Mouse (Mus musculus): ENCODE data around the gene Eva1b.
A peak's percentile ranks its signal among the peaks of the same experiment; 100 is the strongest.

Eva1b gene

DNA sequence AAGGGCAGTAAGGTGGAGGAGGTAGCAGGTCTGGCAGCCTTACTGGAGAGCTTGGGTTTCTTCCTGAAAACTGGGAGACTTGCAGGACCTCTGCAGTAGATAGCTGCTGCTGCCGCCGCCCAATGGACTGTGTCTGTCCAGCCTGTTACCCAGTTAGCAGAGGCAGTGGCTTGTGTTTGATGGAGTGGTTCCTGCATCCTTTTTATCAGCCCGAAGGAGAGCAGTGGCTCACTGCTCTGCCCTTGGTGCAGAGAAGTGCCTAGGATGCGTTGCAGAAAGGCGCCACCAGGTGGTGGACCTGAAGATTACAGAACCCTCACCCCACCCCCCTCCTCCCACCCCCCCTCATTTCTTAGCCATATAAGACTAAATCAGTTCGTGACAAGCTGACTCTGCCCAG is 33.6 kb upstream of the Eva1b start:
- DNase-seq (ENCODE audit: low read depth, low spot score), result peak; percentile 82
- Histone ChIP-seq H3K36me3 (ENCODE audit: control insufficient read depth, insufficient read depth, low read length, poor library complexity, severe bottlenecking) (no peaks in the 10 kb centered on the region), H3K27me3 (ENCODE audit: control insufficient read depth, insufficient read depth, low read length, poor library complexity, severe bottlenecking) (no peaks in the 10 kb centered on the region)

DNA sequence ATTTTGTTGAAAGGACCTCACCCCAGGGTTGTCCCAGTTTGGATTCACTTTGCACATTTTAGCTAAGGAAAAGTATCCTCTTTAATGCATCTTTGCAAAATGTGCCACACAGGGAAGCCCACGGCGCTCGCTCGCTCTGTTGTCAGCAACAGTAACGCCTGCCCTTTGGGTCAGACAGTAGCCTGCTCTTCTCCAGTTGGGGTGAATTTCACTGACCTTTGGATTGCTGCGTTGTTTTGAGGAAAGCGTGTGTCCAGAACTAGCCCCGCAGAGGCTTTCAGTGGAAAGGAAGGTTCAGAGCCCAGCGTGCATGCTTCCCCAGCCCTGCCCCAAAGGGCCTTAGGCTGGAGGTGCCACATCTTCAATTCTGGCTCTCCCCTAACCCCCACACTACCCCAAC is 32.1 kb upstream of the Eva1b start:
- Histone ChIP-seq H3K27me3 (ENCODE audit: control insufficient read depth, insufficient read depth, low read length, poor library complexity, severe bottlenecking) (no peaks in the 10 kb centered on the region), H3K36me3 (ENCODE audit: control insufficient read depth, insufficient read depth, low read length, poor library complexity, severe bottlenecking) (no peaks in the 10 kb centered on the region)
- DNase-seq (ENCODE audit: low read depth, low spot score), result no peak

GRCm38 (mm10) chr4:126115871-126116521 is 31.5 kb upstream of the Eva1b start:
- no peaks in the 10 kb centered on the region for H3K36me3 ChIP-seq (ENCODE audit: control insufficient read depth, insufficient read depth, low read length, poor library complexity, severe bottlenecking)
- no peaks in the 10 kb centered on the region for H3K27me3 ChIP-seq (ENCODE audit: control insufficient read depth, insufficient read depth, low read length, poor library complexity, severe bottlenecking)
- no peak for DNase-seq (ENCODE audit: low read depth, low spot score)

GRCm38 (mm10) chr4:126117116-126117515 is 30.4 kb upstream of the Eva1b start:
- H3K36me3 ChIP-seq (ENCODE audit: control insufficient read depth, insufficient read depth, low read length, poor library complexity, severe bottlenecking), result no peaks in the 10 kb centered on the region
- no peaks in the 10 kb centered on the region for H3K27me3 ChIP-seq (ENCODE audit: control insufficient read depth, insufficient read depth, low read length, poor library complexity, severe bottlenecking)
- no peak for DNase-seq (ENCODE audit: low read depth, low spot score)

- Histone ChIP-seq H3K27me3 (ENCODE audit: control insufficient read depth, insufficient read depth, low read length, poor library complexity, severe bottlenecking) (no peaks in the 10 kb centered on the region), H3K36me3 (ENCODE audit: control insufficient read depth, insufficient read depth, low read length, poor library complexity, severe bottlenecking) (no peaks in the 10 kb centered on the region)
- DNase-seq (ENCODE audit: low read depth, low spot score), result no peak
These were observed 28.9 kb upstream of the Eva1b start for GRCm38 (mm10) chr4:126118651-126119050.

DNA sequence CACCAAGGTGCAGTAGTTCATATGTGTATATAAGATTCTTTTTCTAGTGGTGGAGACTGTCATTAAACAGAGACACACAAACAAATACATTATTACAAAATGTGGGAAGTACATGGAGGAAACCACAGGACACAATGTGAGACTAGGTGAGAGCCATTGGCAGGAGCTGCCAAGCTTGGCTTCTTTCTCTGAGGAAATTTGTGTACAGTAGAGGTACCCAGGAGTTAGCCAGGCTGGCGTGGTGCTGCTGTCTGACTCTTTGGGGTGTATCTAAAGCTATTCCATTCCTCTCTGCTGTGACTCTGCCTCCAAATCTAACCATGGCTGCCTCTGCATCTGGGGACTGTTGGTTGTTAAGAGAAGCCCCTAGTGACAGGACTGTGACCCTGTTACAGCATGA is 28.5 kb upstream of the Eva1b start:
- DNase-seq (ENCODE audit: low read depth, low spot score), result no peak
- Histone ChIP-seq H3K36me3 (ENCODE audit: control insufficient read depth, insufficient read depth, low read length, poor library complexity, severe bottlenecking) (no peaks in the 10 kb centered on the region), H3K27me3 (ENCODE audit: control insufficient read depth, insufficient read depth, low read length, poor library complexity, severe bottlenecking) (no peaks in the 10 kb centered on the region)

DNA sequence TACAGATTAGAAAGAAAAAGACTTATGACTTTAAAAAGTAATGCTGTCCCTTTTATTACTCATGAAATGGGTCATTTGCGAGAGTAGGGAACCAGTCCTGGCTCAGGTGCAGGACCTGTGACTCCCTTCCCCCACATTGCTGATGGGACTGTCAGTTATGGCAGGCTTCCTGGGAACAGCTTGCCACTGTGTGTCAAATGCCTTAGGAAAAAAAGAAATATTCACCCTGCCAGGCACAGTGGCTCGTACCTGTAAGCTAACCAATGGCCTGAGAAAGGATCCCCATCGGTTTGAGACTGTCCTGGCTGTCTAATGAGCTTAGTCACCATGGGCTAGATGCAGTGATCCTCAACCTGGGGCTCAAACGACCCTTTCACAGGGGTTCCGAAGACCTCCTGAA is 27.5 kb upstream of the Eva1b start:
- Histone ChIP-seq H3K27me3 (ENCODE audit: control insufficient read depth, insufficient read depth, low read length, poor library complexity, severe bottlenecking) (no peaks in the 10 kb centered on the region), H3K36me3 (ENCODE audit: control insufficient read depth, insufficient read depth, low read length, poor library complexity, severe bottlenecking) (no peaks in the 10 kb centered on the region)
- DNase-seq (ENCODE audit: low read depth, low spot score), result no peak

- Histone ChIP-seq H3K36me3 (ENCODE audit: control insufficient read depth, insufficient read depth, low read length, poor library complexity, severe bottlenecking) (no peaks in the 10 kb centered on the region), H3K27me3 (ENCODE audit: control insufficient read depth, insufficient read depth, low read length, poor library complexity, severe bottlenecking) (no peaks in the 10 kb centered on the region)
- no peak for DNase-seq (ENCODE audit: low read depth, low spot score)
These were observed 27.0 kb upstream of the Eva1b start for GRCm38 (mm10) chr4:126120506-126120905.

- DNase-seq (ENCODE audit: low read depth, low spot score), result no peak
- Histone ChIP-seq H3K27me3 (ENCODE audit: control insufficient read depth, insufficient read depth, low read length, poor library complexity, severe bottlenecking) (no peaks in the 10 kb centered on the region), H3K36me3 (ENCODE audit: control insufficient read depth, insufficient read depth, low read length, poor library complexity, severe bottlenecking) (no peaks in the 10 kb centered on the region)
These were observed 24.1 kb upstream of the Eva1b start for GRCm38 (mm10) chr4:126123309-126124040.

GRCm38 (mm10) chr4:126130502-126130901 is 17.0 kb upstream of the Eva1b start:
- DNase-seq (ENCODE audit: low read depth, low spot score), result no peak
- Histone ChIP-seq H3K36me3 (ENCODE audit: control insufficient read depth, insufficient read depth, low read length, poor library complexity, severe bottlenecking) (peaks cover 9% of the 10 kb centered on the region), H3K27me3 (ENCODE audit: control insufficient read depth, insufficient read depth, low read length, poor library complexity, severe bottlenecking) (no peaks in the 10 kb centered on the region)

DNA sequence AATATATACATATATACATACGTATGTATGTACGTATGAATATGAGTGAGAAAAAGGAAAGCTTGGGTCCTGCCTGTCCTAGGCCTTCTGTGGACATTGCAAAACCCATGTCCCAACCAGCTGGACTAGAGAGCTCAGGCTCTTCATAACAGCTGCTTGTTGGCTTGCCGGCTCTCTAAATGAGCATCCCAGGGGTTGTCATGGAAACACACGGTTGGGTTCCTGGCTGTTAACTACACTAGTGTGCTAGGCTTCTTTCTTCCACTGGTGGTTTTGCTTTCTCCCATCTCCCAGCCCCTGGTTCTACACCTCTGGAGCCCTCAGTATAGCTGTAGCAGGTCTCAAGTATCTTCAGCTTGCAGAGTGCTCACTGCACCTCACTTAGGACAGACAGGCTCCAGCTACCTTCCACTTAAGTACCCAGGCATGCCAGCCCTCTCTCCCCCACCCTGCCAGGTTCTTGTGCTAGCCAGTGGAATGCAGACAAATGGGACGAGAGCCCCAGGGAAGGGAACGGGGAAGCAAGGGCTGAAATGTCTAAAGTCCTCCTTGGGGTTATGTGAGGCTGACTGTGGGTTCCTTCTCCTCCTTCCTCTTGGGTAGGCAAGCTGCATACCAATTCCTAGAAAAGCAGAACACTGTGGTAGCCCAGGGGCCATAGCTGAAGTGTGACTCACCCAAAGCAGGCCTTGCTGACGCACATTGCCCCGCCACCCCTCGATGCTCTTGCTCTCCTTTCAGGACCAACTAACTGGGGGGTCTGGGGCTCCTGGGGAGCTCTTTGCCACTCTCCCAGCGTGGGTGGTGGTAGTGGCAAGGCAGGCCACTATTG is 16.0 kb upstream of the Eva1b start:
- H3K27me3 ChIP-seq (ENCODE audit: control insufficient read depth, insufficient read depth, low read length, poor library complexity, severe bottlenecking), result no peaks in the 10 kb centered on the region
- DNase-seq (ENCODE audit: low read depth, low spot score), result no peak
- peaks cover 10% of the 10 kb centered on the region for H3K36me3 ChIP-seq (ENCODE audit: control insufficient read depth, insufficient read depth, low read length, poor library complexity, severe bottlenecking)

DNA sequence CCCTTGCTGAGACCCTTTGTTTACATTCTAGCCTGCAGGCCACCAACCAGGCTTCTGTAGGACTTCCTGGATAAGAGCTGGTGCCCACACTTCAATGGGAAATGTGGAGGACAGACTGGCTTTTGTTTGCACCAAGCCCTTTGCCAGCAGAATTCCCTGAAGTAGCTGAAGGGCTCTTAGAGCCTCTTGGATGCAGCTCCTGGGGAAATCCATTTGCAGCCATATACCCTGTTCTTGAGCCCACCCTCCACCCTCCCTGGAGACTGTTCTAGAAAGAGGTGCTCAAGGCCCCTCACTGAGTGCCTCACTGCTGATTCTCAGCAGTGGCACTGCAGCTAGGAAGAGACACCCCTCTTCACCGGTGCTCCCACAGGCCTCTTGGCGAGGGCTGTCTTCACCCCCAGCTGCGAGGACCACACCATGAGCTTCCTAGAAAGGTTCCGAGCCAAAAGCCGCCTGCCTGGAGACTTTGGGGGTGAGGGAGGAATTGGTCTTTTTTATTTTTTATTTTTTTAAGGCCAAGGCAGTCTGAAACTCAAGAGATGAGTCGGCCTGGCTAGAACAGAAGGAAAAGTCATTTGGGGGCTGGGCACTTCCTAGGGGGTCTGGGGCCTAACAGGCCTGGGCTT is 14.8 kb upstream of the Eva1b start:
- Histone ChIP-seq H3K36me3 (ENCODE audit: control insufficient read depth, insufficient read depth, low read length, poor library complexity, severe bottlenecking) (peaks cover 13% of the 10 kb centered on the region), H3K27me3 (ENCODE audit: control insufficient read depth, insufficient read depth, low read length, poor library complexity, severe bottlenecking) (no peaks in the 10 kb centered on the region)
- DNase-seq (ENCODE audit: low read depth, low spot score), result no peak

- H3K36me3 ChIP-seq (ENCODE audit: control insufficient read depth, insufficient read depth, low read length, poor library complexity, severe bottlenecking), result peaks cover 17% of the 10 kb centered on the region
- H3K27me3 ChIP-seq (ENCODE audit: control insufficient read depth, insufficient read depth, low read length, poor library complexity, severe bottlenecking), result no peaks in the 10 kb centered on the region
- no peak for DNase-seq (ENCODE audit: low read depth, low spot score)
These were observed 13.3 kb upstream of the Eva1b start for GRCm38 (mm10) chr4:126134236-126134635.

DNA sequence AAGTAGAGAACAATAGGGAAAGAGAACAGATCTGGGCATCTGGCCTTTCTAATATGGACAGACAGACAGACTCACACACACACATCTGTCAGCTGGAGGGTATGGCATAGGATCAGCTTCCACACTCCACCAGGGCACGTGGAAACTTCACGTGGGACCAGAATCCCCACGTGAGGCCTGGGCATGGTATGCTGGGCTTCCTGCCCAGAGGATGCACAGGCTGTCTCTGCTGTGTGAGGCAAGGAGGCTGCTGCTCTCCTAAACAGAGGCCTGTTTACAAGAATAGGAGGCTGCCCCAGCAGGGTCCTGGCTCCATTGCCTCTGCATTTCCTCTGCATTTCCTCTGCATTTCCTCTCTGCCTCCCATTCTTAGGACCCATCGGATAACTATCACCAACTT is 12.9 kb upstream of the Eva1b start:
- H3K27me3 ChIP-seq (ENCODE audit: control insufficient read depth, insufficient read depth, low read length, poor library complexity, severe bottlenecking), result no peaks in the 10 kb centered on the region
- peaks cover 17% of the 10 kb centered on the region for H3K36me3 ChIP-seq (ENCODE audit: control insufficient read depth, insufficient read depth, low read length, poor library complexity, severe bottlenecking)
- DNase-seq (ENCODE audit: low read depth, low spot score), result no peak

DNA sequence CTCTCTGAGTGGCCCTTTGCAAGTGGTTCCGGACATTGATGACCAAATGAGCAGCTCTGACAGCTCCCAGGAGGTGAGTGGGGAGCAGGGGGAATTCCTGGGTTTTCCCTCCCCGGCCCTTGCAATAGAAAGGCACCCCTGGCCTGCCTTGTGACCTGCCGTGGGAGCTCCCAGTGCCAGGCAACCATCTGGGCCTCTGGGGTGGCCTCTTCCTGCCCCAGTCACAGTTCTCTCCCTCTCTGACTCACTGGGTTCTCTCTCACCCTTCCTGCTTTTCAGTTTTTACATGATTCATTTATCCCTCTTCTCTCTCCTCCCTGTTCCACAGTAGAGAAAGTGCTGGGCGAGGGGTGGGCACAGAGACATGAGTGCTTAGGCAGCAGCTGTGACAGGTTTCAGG is 9.8 kb upstream of the Eva1b start:
- Histone ChIP-seq H3K27me3 (ENCODE audit: control insufficient read depth, insufficient read depth, low read length, poor library complexity, severe bottlenecking) (no peaks in the 10 kb centered on the region), H3K36me3 (ENCODE audit: control insufficient read depth, insufficient read depth, low read length, poor library complexity, severe bottlenecking) (peaks cover 18% of the 10 kb centered on the region)
- no peak for DNase-seq (ENCODE audit: low read depth, low spot score)
